Mouse (Mus musculus) left cerebral cortex, adult 8-10 months (tissue): ENCODE results near the gene Fam50b. TPM values are rescaled to one million over a fixed set of nuclear protein-coding genes. Genes with fewer than 3 reads are reported as not detected.

Experiments used
- DNase-seq, 2 experiments: peaks; one replicate each; pipeline ENCODE4 v3.0.0; 2022; ENCODE audit warnings: low spot score in 2 of 2
- total RNA-seq, 4 experiments: library from RNA; stranded (reverse); gene quantifications; 2 replicates each; pipeline ENCODE4 v1.2.4; 2022

Gene Fam50b
- total RNA-seq, 4 experiments from 2014 or later = not detected

- no peak for DNase-seq
Observed at GRCm38 (mm10) chr13:34789176-34789818, 54.6 kb downstream of the Fam50b start.

GRCm38 (mm10) chr13:34793066-34793465 lies 58.4 kb downstream of the Fam50b start:
- DNase-seq = no peak

- DNase-seq = no peak
Observed at GRCm38 (mm10) chr13:34793816-34794215, 59.2 kb downstream of the Fam50b start.

- DNase-seq = no peak
Observed at GRCm38 (mm10) chr13:34794426-34794825, 59.8 kb downstream of the Fam50b start.

Other genes with a start within 250 kb of the Fam50b start
- gene Pxdc1, start 81.4 kb upstream of the Fam50b start, total RNA-seq = 1 to 10 TPM; 4.0 to 6.0 (median 4.6) TPM
- gene Prpf4b, start 140.5 kb downstream of the Fam50b start, total RNA-seq = 10 to 100 TPM; 57.2 to 81.4 (median 72.1) TPM
- gene Fam217a, start 189.5 kb downstream of the Fam50b start, total RNA-seq = 1 to 10 TPM in 3 of 4 experiments, under 1 TPM in 1; 0.98 to 1.6 (median 1.3) TPM
- not detected for gene 4933417A18Rik, start 189.6 kb downstream of the Fam50b start, total RNA-seq
- gene Eci3, start 229.0 kb downstream of the Fam50b start, total RNA-seq = 1 to 10 TPM in 2 of 4 experiments, under 1 TPM in 2; 0.41 to 2.0 (median 0.90) TPM